Mouse (Mus musculus) limb, embryonic 15.5 days (tissue): ENCODE results near the gene Itgb1bp1. TPM values are rescaled to one million over a fixed set of nuclear protein-coding genes. Genes with fewer than 3 reads are reported as not detected.

Source experiments
- ATAC-seq: fragments of 200-750 bp; cut with Nextera tagmentation; 2 replicates; pipeline ENCODE4 v1.8.0; 2017; ENCODE audit warnings: low read depth, moderate TSS enrichment; ENCODE audit not compliant: insufficient number of reproducible peaks, low FRiP score, low TSS enrichment
- H3K27ac ChIP-seq: fragments of 300-500 bp; sonication (generic); 2 replicates; pipeline ENCODE4 v1.5.1; 2015; ENCODE audit warnings: moderate library complexity, mild to moderate bottlenecking, inconsistent platforms
- H3K27me3 ChIP-seq: fragments of 300-500 bp; sonication (generic); 2 replicates; pipeline ENCODE4 v1.6.1; 2015; ENCODE audit warnings: inconsistent platforms
- H3K36me3 ChIP-seq: fragments of 300-500 bp; sonication (generic); 2 replicates; pipeline ENCODE4 v1.6.1; 2015; ENCODE audit warnings: inconsistent platforms
- H3K4me1 ChIP-seq: fragments of 300-500 bp; sonication (generic); 2 replicates; pipeline ENCODE4 v1.6.1; 2015; ENCODE audit warnings: inconsistent platforms
- H3K4me2 ChIP-seq: fragments of 300-500 bp; sonication (generic); 2 replicates; pipeline ENCODE4 v1.6.1; 2015; ENCODE audit warnings: mild to moderate bottlenecking, inconsistent platforms
- H3K4me3 ChIP-seq: fragments of 300-500 bp; sonication (generic); 2 replicates; pipeline ENCODE4 v1.5.1; 2015; ENCODE audit warnings: mild to moderate bottlenecking, inconsistent platforms
- H3K9ac ChIP-seq: fragments of 300-500 bp; sonication (generic); 2 replicates; pipeline ENCODE4 v1.6.1; 2015; ENCODE audit warnings: inconsistent platforms
- H3K9me3 ChIP-seq: fragments of 300-500 bp; sonication (generic); 2 replicates; pipeline ENCODE4 v1.6.1; 2016; ENCODE audit warnings: inconsistent platforms
- WGBS: fragments of 180-500 bp; shearing (Covaris S2); methylation state at CpG from one replicate; pipeline ENCODE4 v1.1.7; 2015; 5-methylcytosine and 5-hydroxymethylcytosine counted together
- polyA plus RNA-seq: library from polyadenylated mRNA; unstranded; fragments of >200 nt; fragmentation: Nextera tagmentation; extraction: Ambion mirVana; gene quantifications from 2 replicates; pipeline ENCODE4 v1.2.1, GENCODE M21; 2015

Itgb1bp1 gene
- polyA plus RNA-seq, 1 experiment from 2014 or later: 50.8 TPM

DNA sequence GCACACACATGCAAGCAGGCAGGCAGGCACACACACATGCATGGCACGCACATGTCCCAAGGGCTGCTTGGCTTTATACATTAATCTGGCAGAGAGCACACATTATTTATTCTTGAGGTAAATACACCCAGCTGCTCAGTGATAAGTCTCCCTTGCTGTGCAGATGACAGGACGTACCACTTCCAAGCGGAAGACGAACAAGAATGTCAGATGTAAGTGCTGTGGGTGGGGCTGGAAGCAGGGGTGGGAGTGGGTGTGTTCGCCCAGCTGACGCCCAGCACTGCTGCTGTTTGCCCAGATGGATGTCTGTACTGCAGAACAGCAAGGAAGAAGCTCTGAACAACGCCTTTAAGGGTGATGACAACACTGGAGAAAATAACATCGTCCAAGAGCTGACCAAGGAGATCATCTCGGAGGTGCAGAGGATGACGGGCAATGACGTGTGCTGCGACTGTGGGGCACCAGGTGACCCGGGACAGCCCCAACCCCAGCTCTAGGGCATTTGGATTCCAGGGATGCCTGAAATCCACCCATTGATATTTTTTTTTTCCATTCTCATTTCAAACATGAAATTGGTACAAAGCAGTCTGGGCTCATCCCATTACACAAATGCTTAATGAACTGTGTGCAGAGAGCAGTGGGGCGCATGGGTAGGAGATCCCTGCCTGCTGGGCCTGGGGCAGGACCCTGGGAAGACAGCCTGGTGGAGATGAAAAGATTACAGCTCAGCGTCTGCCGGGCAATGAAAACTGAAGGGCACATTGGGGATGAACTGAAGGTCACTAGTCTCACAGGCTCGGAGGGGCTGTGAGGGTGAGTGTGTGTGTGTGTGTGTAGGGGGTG lies 56.8 kb downstream of the Itgb1bp1 start:
- H3K27me3 ChIP-seq: no peaks in the 10 kb centered on the region
- no peak overlapping the region for H3K9ac ChIP-seq
- no peak overlapping the region for H3K27ac ChIP-seq
- peaks cover 31% of the 10 kb centered on the region; the same call in 1 of the 2 replicates for H3K36me3 ChIP-seq
- no peaks in the 10 kb centered on the region for H3K9me3 ChIP-seq
- no peak for ATAC-seq
- H3K4me2 ChIP-seq: no peak overlapping the region
- WGBS: 81% methylated on average over 17 of the region's 17 CpGs
- H3K4me3 ChIP-seq: no peak overlapping the region
- H3K4me1 ChIP-seq: peaks cover 8% of the 10 kb centered on the region; the same call in 1 of the 2 replicates

DNA sequence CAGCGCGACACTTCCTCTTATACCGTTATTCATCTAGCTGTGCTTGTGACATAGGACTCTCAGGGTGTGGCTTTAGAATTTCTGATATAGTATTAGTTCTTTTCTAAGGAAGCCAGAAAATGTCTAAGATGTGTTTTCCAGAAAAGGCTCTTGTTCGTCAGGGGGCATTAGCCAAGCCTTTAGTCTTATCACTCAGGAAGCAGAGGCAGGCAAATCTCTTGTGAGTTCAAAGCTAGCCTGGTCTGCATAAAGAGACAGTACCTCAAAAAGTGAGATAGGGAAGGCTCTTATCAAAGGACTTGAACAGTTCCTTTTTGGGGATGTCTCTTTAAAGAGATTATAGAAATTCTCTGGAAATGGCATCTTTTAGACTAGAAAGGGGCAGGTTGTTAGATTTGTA lies 57.4 kb downstream of the Itgb1bp1 start:
- Histone ChIP-seq H3K36me3 (peaks cover 31% of the 10 kb centered on the region; the same call in 1 of the 2 replicates), H3K4me1 (peaks cover 8% of the 10 kb centered on the region; the same call in 1 of the 2 replicates), H3K27me3 (no peaks in the 10 kb centered on the region), H3K4me3 (no peak overlapping the region), H3K9me3 (no peaks in the 10 kb centered on the region), H3K9ac (no peak overlapping the region), H3K4me2 (no peak overlapping the region), H3K27ac (no peak overlapping the region)
- WGBS: 92% methylated on average over 4 of the region's 4 CpGs
- ATAC-seq: no peak

DNA sequence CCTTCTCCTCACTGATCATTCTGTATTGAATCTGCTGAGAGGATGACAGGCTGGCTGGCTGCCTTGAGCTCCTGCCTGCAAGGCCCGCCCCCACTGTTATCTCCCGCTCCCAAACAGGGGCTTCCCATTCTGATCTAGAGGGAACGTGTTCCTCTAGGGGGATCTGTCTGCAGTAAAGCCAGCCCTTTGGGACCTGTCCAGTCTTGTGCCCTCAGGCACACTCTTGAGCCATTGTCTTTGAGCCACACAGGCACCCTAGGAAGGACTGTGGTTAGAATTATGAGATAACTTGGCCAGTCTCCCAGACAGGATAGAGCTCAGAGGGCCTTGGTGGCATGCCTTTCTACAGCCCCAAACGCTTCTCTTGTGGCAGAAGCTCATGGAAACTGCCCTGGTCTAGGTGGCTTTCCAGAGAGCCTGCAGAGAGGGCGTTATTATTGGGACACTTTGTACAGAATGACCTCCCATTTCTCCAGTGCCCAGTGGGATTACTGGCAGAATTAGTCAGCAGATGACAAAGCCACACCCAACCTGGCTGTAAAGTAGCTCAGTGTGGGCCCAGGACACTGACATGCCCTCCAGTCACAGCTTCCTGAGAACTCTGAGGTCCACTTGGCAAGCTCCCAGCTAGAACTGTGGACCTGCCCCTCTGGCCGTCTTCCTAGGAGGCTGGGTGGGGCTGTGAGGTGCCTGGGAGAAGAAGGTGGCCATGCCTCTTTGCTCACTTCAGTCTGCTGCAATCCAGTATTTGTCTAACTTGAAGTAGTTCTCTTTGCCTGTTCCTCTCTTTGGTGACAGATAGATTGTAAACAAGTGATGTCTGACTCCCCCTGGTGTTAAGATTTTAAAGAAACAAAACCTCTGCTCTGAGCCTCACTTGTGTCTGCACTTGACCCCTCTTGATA lies 58.8 kb downstream of the Itgb1bp1 start:
- 56% methylated on average over 6 of the region's 6 CpGs for WGBS
- Histone ChIP-seq H3K27me3 (no peaks in the 10 kb centered on the region), H3K36me3 (peaks cover 26% of the 10 kb centered on the region; the same call in 1 of the 2 replicates), H3K9ac (no peak overlapping the region), H3K9me3 (no peaks in the 10 kb centered on the region), H3K27ac (no peak overlapping the region), H3K4me1 (peaks cover 8% of the 10 kb centered on the region; the same call in 1 of the 2 replicates), H3K4me2 (no peak overlapping the region), H3K4me3 (no peak overlapping the region)
- ATAC-seq: no peak

DNA sequence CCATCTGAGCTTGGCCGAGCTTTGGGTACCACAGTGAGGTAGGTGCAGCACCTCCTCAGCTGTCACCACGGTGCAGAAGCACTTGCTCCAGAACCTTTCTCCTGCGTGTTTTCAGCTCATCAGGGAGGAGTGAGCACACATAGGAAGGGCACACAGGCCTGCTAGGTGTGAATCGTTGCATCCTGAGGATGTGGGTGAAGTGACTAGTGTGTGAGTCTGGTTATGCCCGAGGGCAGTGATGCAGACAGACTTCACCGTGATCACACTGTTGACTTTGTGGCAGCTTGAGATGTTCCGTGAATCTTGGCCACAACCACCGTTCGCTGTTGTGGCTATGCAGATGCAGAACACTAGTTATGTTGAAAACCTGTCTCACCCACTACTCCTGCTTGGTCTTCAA lies 59.8 kb downstream of the Itgb1bp1 start:
- Histone ChIP-seq H3K27me3 (no peaks in the 10 kb centered on the region), H3K27ac (no peak overlapping the region), H3K36me3 (peaks cover 18% of the 10 kb centered on the region; the same call in 1 of the 2 replicates), H3K9me3 (no peaks in the 10 kb centered on the region), H3K9ac (no peak overlapping the region), H3K4me3 (no peak overlapping the region), H3K4me1 (peaks cover 8% of the 10 kb centered on the region; the same call in 1 of the 2 replicates), H3K4me2 (no peak overlapping the region)
- no peak for ATAC-seq
- 71% methylated on average over 9 of the region's 9 CpGs for WGBS

DNA sequence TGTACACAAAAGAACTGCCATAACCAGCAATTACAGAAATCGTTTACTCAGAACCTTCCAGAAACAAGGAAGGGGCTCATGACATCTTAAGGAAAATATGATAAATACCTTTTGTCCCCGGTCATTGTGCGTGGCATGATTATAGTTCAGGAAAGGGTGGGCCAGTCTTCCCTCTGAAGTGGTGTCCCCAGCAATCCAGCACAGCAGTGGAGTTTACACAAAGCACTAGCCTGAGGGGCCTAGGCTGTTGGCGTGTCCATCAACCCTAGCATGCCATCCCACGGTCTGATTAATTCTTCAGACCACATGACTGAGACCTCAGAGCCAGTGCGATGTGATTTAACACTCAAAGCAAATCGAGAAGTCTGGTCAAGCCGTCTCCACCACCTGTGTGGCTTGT lies 60.7 kb downstream of the Itgb1bp1 start:
- H3K4me1 ChIP-seq: peaks cover 8% of the 10 kb centered on the region; the same call in 1 of the 2 replicates
- H3K27ac ChIP-seq: no peak overlapping the region
- no peaks in the 10 kb centered on the region for H3K27me3 ChIP-seq
- no peak overlapping the region for H3K4me2 ChIP-seq
- H3K36me3 ChIP-seq: peaks cover 9% of the 10 kb centered on the region; the same call in 1 of the 2 replicates
- 74% methylated on average over 8 of the region's 8 CpGs for WGBS
- H3K9ac ChIP-seq: no peak overlapping the region
- H3K9me3 ChIP-seq: no peaks in the 10 kb centered on the region
- no peak for ATAC-seq
- H3K4me3 ChIP-seq: no peak overlapping the region

DNA sequence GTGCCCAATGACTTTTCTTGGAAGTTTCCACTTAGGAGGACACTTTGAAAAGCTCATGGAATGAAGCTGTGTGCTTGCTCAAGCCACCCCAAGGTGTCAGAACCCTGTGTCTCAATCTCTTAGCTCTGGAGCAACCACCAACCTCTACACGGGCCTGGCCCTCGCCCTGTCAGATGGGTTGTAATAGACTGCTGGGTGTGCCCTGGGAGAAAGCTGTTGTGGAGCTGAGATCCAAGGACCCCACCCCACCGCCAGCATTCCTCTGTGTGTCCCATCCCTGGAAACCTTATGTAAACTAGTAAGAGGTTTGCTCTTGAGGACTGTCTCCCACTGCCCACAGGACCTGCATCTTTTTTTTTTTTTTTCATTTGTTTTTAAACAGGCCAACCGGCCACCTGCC lies 62.2 kb downstream of the Itgb1bp1 start:
- H3K9ac ChIP-seq: no peak overlapping the region

DNA sequence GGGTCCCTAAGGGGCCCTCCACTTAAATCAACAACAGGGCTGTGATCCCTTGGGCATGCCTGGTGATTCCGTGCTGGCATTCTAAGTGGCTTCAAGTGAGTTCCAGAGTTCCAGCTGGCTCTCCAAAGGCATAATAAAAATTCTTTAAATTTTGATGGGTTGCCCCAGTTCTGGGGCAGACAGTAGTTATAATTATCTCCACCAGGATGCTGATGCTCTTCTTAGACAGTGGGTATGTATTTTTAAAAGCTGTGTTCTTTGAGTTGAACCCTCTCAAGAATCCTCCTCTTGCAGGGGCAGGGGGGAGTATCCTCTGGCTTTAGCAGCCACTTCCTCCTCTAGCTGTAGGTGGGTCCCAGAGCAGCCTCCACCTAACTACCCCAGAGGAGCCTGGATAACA lies 65.5 kb downstream of the Itgb1bp1 start:
- Histone ChIP-seq H3K27me3 (no peaks in the 10 kb centered on the region), H3K9ac (no peak overlapping the region), H3K4me3 (no peak overlapping the region), H3K36me3 (peaks cover 18% of the 10 kb centered on the region), H3K27ac (no peak overlapping the region), H3K9me3 (no peaks in the 10 kb centered on the region), H3K4me1 (no peaks in the 10 kb centered on the region), H3K4me2 (no peak overlapping the region)
- no peak for ATAC-seq
- WGBS: 61% methylated on average over 1 of the region's 1 CpGs

More for the DNA sequence above, 62.2 kb downstream of the Itgb1bp1 start:
- H3K9me3 ChIP-seq: no peaks in the 10 kb centered on the region
- H3K27ac ChIP-seq: no peak overlapping the region
- no peak overlapping the region for H3K4me2 ChIP-seq
- WGBS: 77% methylated on average over 4 of the region's 4 CpGs
- no peak for ATAC-seq
- no peaks in the 10 kb centered on the region for H3K27me3 ChIP-seq
- no peak overlapping the region for H3K4me3 ChIP-seq
- H3K36me3 ChIP-seq: 0 out of 2 replicates have a peak, but pooled peaks cover 4% of the 10 kb centered on the region
- H3K4me1 ChIP-seq: peaks cover 8% of the 10 kb centered on the region; the same call in 1 of the 2 replicates

DNA sequence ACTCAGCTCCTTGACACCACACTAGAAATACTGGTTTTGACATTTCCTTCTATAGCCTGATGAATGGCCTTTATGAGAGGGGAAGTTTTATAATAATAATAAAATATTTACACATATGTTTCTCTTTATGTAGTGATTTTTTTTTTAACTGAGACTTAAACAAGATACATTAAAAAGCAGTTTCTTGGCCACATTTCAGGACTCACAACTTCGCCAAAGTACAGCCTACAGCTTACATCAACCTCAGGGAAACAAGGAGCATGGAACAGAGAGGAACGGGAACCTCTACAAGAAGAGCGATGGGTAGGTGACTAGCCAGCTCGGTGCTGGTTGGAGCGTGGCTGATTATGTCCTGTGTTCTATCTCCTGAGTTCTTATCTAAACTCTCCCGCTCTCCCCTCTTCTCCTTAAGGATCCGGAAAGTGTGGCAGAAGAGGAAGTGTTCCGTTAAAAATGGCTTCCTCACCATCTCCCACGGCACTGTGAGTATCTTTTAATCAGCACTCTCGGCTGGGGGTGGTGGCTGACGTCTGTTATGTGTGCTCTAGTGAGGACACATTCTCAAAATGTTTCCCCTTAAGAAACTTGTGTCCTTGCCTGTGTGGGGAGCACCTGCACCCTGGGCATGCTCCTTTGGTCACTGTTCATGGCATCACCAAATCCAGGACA lies 68.2 kb downstream of the Itgb1bp1 start:
- no peaks in the 10 kb centered on the region for H3K9me3 ChIP-seq
- H3K36me3 ChIP-seq: peaks cover 16% of the 10 kb centered on the region
- ATAC-seq: no peak
- no peak overlapping the region for H3K4me3 ChIP-seq
- no peak overlapping the region for H3K27ac ChIP-seq
- WGBS: 77% methylated on average over 11 of the region's 11 CpGs
- H3K4me1 ChIP-seq: no peaks in the 10 kb centered on the region
- no peak overlapping the region for H3K4me2 ChIP-seq
- H3K27me3 ChIP-seq: no peaks in the 10 kb centered on the region
- no peak overlapping the region for H3K9ac ChIP-seq

DNA sequence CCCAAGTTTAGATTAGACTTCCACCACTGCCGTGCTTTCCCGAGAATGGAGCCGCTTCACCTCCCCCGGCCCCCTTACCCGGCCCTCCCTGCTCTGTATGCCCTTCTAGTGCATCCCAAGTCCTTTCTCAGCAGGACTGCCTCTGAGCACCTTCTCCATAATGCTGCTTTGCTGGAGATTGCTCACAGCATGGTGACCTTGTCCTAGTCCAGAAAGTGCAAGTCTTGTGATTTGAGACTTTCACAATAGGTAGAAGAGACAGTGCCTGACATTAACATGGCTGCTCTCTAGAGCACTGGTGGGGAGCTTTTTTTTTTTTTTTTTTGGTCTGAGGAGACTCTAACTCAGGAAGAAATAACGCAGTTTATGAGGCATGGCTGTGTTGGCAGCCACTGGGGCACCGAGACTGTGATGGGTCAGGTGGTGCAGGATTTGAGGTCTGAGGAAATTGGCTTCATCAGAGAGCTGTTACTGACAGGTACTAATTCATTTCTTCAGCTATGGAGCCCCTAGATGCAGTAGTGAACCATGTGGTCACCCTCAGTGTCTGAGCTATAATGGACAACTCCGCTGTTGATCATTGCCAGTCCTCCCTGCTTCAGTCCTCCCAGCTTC lies 71.4 kb downstream of the Itgb1bp1 start:
- no peaks in the 10 kb centered on the region for H3K9me3 ChIP-seq
- H3K4me1 ChIP-seq: no peaks in the 10 kb centered on the region
- H3K27ac ChIP-seq: no peak overlapping the region
- WGBS: 83% methylated on average over 8 of the region's 8 CpGs
- H3K27me3 ChIP-seq: no peaks in the 10 kb centered on the region
- H3K4me3 ChIP-seq: no peak overlapping the region
- H3K4me2 ChIP-seq: no peak overlapping the region
- ATAC-seq: no peak
- no peak overlapping the region for H3K9ac ChIP-seq
- peaks cover 20% of the 10 kb centered on the region for H3K36me3 ChIP-seq

DNA sequence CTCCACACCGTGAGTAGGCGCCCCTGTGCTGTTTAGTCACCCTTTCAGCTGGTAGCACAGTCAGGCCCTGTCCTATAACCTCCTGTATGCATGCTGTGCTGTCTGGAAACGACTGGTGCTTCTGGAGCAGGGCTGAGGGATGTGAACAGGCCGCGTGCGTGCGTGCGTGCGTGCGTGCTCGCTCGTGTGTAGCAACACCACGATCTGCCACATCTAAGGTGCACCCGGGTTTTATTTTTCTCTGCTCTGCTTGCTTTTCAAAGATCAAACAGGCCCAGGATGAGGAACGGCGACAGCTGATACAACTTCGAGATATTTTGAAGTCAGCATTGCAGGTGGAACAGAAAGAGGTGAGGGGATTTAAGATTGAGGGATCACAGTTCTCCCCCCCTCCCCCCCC lies 73.2 kb downstream of the Itgb1bp1 start:
- H3K27me3 ChIP-seq: no peaks in the 10 kb centered on the region
- no peaks in the 10 kb centered on the region for H3K9me3 ChIP-seq
- H3K9ac ChIP-seq: no peak overlapping the region
- H3K4me3 ChIP-seq: no peak overlapping the region
- H3K36me3 ChIP-seq: peaks cover 13% of the 10 kb centered on the region; the same call in 1 of the 2 replicates
- H3K4me1 ChIP-seq: no peaks in the 10 kb centered on the region
- H3K4me2 ChIP-seq: no peak overlapping the region
- no peak for ATAC-seq
- no peak overlapping the region for H3K27ac ChIP-seq
- WGBS: 89% methylated on average over 17 of the region's 17 CpGs

DNA sequence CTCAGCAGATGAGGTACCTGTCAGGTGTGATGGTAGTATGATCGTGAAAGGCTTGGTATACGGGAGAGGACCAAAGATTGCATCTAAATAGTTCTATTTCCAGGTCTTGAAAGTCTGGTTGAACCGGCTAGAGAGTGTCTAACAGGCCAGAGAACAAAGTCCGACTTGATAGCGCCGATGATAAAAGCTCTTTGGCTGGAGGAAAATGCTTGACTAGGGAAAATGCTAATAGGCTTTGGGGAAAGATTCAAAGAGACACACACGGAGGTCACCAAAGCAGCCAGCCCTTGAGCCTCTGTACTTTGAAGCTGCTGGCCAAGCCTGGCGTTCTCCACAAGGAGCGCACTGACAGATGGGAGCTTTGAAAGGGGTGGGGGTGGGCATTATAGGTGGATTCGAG lies 76.8 kb downstream of the Itgb1bp1 start:
- no peaks in the 10 kb centered on the region for H3K27me3 ChIP-seq
- H3K4me3 ChIP-seq: no peak overlapping the region
- H3K4me2 ChIP-seq: no peak overlapping the region
- no peaks in the 10 kb centered on the region for H3K9me3 ChIP-seq
- H3K36me3 ChIP-seq: peaks cover 12% of the 10 kb centered on the region; the same call in 1 of the 2 replicates
- H3K27ac ChIP-seq: no peak overlapping the region
- no peak overlapping the region for H3K9ac ChIP-seq
- no peak for ATAC-seq
- 83% methylated on average over 10 of the region's 10 CpGs for WGBS
- peaks cover 6% of the 10 kb centered on the region for H3K4me1 ChIP-seq
